In the genomic region with DNA sequence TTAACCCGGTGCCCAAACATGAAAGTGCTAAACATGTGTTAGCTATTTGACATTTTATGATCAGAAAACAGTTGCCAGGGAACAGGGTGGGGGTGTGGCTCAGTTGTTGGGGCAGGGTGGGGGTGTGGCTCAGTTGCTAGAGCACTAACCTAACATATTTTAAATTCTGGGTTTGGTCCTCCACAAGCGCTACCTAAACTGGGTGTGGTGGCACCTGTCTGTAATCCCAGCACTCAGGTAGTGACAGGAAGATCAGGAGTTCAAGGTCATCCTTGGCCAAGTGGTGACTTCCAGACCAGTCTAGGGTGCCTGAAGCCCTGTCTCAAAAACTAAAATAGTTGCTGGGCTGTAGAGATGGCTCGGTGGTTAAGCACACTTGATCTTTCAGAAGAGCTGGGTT, we compare ENCODE assay signal across 32 mouse cellular contexts. TPM values are rescaled to one million over a fixed set of nuclear protein-coding genes. Genes with fewer than 3 reads are reported as not detected.
DNase-seq lines count a peak whose midpoint lies in the region; ATAC-seq and TF ChIP-seq lines count a peak whose summit lies in the region.
"Had no signal": no experiment of that assay in that cellular context is flagged by ENCODE, and none has a peak within 500 bp of the region (broad histone marks: within the 10 kb centered on the region; RNA-seq: fewer than 3 reads in every experiment).

No protein-coding gene starts in this region.

- 78% methylated on average over 3 of the region's 3 CpGs for WGBS in heart, embryonic 11.5 days (ENCODE audit: insufficient replicate concordance)
- WGBS in heart, embryonic 16.5 days = 74% methylated on average over 3 of the region's 3 CpGs
- 83% methylated on average over 3 of the region's 3 CpGs for WGBS in heart, adult 2 months
- 91% methylated on average over 3 of the region's 3 CpGs for WGBS in hindbrain, embryonic 14.5 days

- H3K4me3 ChIP-seq in heart, embryonic 11.5 days (ENCODE audit: low read depth, low read length) = no peak overlapping the region
- H3K4me3 ChIP-seq in heart, embryonic 16.5 days (ENCODE audit: low read length) = no peak overlapping the region
- no peak overlapping the region for H3K4me3 ChIP-seq in heart, adult 2 months
- H3K4me3 ChIP-seq in hindbrain, embryonic 14.5 days (replicated peaks; ENCODE audit: low read length) = no peak overlapping the region
- H3K4me3 ChIP-seq: forebrain, embryonic 13.5 days; hindbrain, embryonic 10.5 days; liver, embryonic 15.5 days; midbrain, embryonic 10.5 days; midbrain, embryonic 15.5 days had no signal

- H3K79me2 ChIP-seq in heart, adult 2 months (replicated peaks; ENCODE audit: control insufficient read depth, insufficient read depth, low read length) = no peaks in the 10 kb centered on the region

- H3K36me3 ChIP-seq in heart, embryonic 11.5 days (ENCODE audit: control insufficient read depth, insufficient read depth, low read length) = no peaks in the 10 kb centered on the region
- no peaks in the 10 kb centered on the region for H3K36me3 ChIP-seq in heart, embryonic 16.5 days (ENCODE audit: control insufficient read depth, insufficient read depth)
- H3K36me3 ChIP-seq in heart, adult 2 months (ENCODE audit: control insufficient read depth, insufficient read depth, low read length) = peaks cover 9% of the 10 kb centered on the region
- H3K36me3 ChIP-seq in hindbrain, embryonic 14.5 days (replicated peaks; ENCODE audit: control insufficient read depth, insufficient read depth) = no peaks in the 10 kb centered on the region
- H3K36me3 ChIP-seq: hindbrain, embryonic 10.5 days; liver, embryonic 15.5 days; midbrain, embryonic 10.5 days; midbrain, embryonic 15.5 days had no signal

- peak overlapping the region; percentile 11; the same call in 1 of the 2 replicates for H3K27ac ChIP-seq in heart, embryonic 11.5 days (ENCODE audit: low read depth, low read length)
- H3K27ac ChIP-seq in heart, embryonic 16.5 days (ENCODE audit: low read length) = peak overlapping the region; percentile 73
- H3K27ac ChIP-seq in heart, adult 2 months = no peak overlapping the region
- H3K27ac ChIP-seq in hindbrain, embryonic 14.5 days = no peak overlapping the region
- H3K27ac ChIP-seq: forebrain, embryonic 13.5 days; hindbrain, embryonic 10.5 days; kidney, postnatal 0 days; liver, embryonic 15.5 days; midbrain, embryonic 10.5 days; midbrain, embryonic 15.5 days; stomach, postnatal 0 days had no signal

- DNase-seq in heart, adult 18-20 months = no peak
- DNase-seq in heart, adult 2 months = no peak
- DNase-seq in ES-CJ7 (ENCODE audit: low read depth, low spot score) (peak; percentile 80), ZHBTc4 (ENCODE audit: low read depth, low spot score) (peak; percentile 59)
- DNase-seq in yolk sac, embryonic 10.5 days (ENCODE audit: low spot score) = no peak
- DNase-seq in hindbrain, embryonic 14.5 days (ENCODE audit: low spot score) = no peak
- DNase-seq: adrenal gland, postnatal 14 days; cerebellum, adult 11 months; cerebellum, adult 9-10 months; cerebellum, postnatal 36 days; gastrocnemius, postnatal 36 days; kidney, adult 2 months; kidney, postnatal 4 days; layer of hippocampus, postnatal 36 days; left cerebral cortex, postnatal 4 days; lung, embryonic 14.5 days; lung, postnatal 14 days; right cerebral cortex, postnatal 25 days; thymus, adult 18-20 months; thymus, postnatal 25 days had no signal

- no peaks in the 10 kb centered on the region for H3K9me3 ChIP-seq in heart, embryonic 11.5 days (replicated peaks; ENCODE audit: control insufficient read depth, low read length)
- H3K9me3 ChIP-seq in heart, embryonic 16.5 days (replicated peaks; ENCODE audit: control insufficient read depth, low read length) = no peaks in the 10 kb centered on the region
- H3K9me3 ChIP-seq in hindbrain, embryonic 14.5 days (ENCODE audit: control insufficient read depth, low read length) = no peaks in the 10 kb centered on the region
- H3K9me3 ChIP-seq: forebrain, embryonic 13.5 days; hindbrain, embryonic 10.5 days; liver, embryonic 15.5 days; midbrain, embryonic 10.5 days; midbrain, embryonic 15.5 days had no signal

- TF ChIP-seq EP300 in heart, adult 2 months (IDR thresholded peaks at IDR 0.05; ENCODE audit: insufficient read depth, low read depth, low read length) = no peak

- H3K9ac ChIP-seq in heart, embryonic 11.5 days (ENCODE audit: low read depth, low read length) = no peak overlapping the region
- H3K9ac ChIP-seq in heart, embryonic 16.5 days (ENCODE audit: low read length) = no peak overlapping the region
- no peak overlapping the region for H3K9ac ChIP-seq in heart, adult 2 months (ENCODE audit: low read depth, low read length)
- H3K9ac ChIP-seq in hindbrain, embryonic 14.5 days = no peak overlapping the region
- H3K9ac ChIP-seq: forebrain, embryonic 13.5 days; liver, embryonic 15.5 days; lung, embryonic 14.5 days; midbrain, embryonic 15.5 days had no signal

- intact Hi-C loops in heart, adult 2 months (cut with DNase I) = no loop called here

- no peak for TF ChIP-seq CTCF in heart, adult 2 months (IDR thresholded peaks at IDR 0.05)

- no peak overlapping the region for H3K4me2 ChIP-seq in heart, embryonic 11.5 days
- no peak overlapping the region for H3K4me2 ChIP-seq in heart, embryonic 16.5 days (ENCODE audit: low read depth, low read length)
- no peak overlapping the region for H3K4me2 ChIP-seq in hindbrain, embryonic 14.5 days (replicated peaks)
- H3K4me2 ChIP-seq: forebrain, embryonic 13.5 days; liver, embryonic 15.5 days; lung, embryonic 14.5 days; midbrain, embryonic 15.5 days had no signal

- H3K27me3 ChIP-seq in heart, embryonic 11.5 days (ENCODE audit: control insufficient read depth, insufficient read depth, low read length) = no peaks in the 10 kb centered on the region
- no peaks in the 10 kb centered on the region for H3K27me3 ChIP-seq in heart, embryonic 16.5 days (ENCODE audit: control insufficient read depth, insufficient read depth, low read length)
- H3K27me3 ChIP-seq in heart, adult 2 months (ENCODE audit: control insufficient read depth, insufficient read depth, low read length) = no peaks in the 10 kb centered on the region
- H3K27me3 ChIP-seq in hindbrain, embryonic 14.5 days (ENCODE audit: control insufficient read depth, insufficient read depth, low read length) = no peaks in the 10 kb centered on the region
- H3K27me3 ChIP-seq: forebrain, embryonic 13.5 days; liver, embryonic 15.5 days; midbrain, embryonic 15.5 days had no signal

- no peak for TF ChIP-seq POLR2A in heart, adult 2 months (IDR thresholded peaks at IDR 0.05; ENCODE audit: insufficient read depth, low read depth, low read length)

- peaks cover 11% of the 10 kb centered on the region for H3K4me1 ChIP-seq in heart, embryonic 11.5 days (ENCODE audit: control insufficient read depth, insufficient read depth, low read length)
- H3K4me1 ChIP-seq in heart, embryonic 16.5 days (ENCODE audit: control insufficient read depth, insufficient read depth, low read length) = peaks cover 23% of the 10 kb centered on the region
- H3K4me1 ChIP-seq in heart, adult 2 months (ENCODE audit: control insufficient read depth, insufficient read depth, low read length) = peaks cover 4% of the 10 kb centered on the region
- H3K4me1 ChIP-seq in hindbrain, embryonic 14.5 days (replicated peaks; ENCODE audit: control insufficient read depth, insufficient read depth, low read length) = no peaks in the 10 kb centered on the region
- H3K4me1 ChIP-seq: forebrain, embryonic 13.5 days; hindbrain, embryonic 10.5 days; liver, embryonic 15.5 days; midbrain, embryonic 10.5 days; midbrain, embryonic 15.5 days had no signal

- no peak for ATAC-seq in heart, embryonic 11.5 days (replicated peaks; ENCODE audit: insufficient number of reproducible peaks, low FRiP score, low TSS enrichment)
- no peak for ATAC-seq in heart, embryonic 16.5 days (replicated peaks; ENCODE audit: extremely low read depth, insufficient read depth, low FRiP score)
- no peak for ATAC-seq in hindbrain, embryonic 14.5 days (ENCODE audit: low FRiP score)
- ATAC-seq: CD4-positive, CD25-positive, alpha-beta regulatory T cell, adult 4 months; forebrain, embryonic 13.5 days; hindbrain, embryonic 16.5 days; midbrain, embryonic 15.5 days had no signal

RNA-seq across cellular contexts. Expression of a gene that starts 17.3 kb away (rescaled TPM):
- 150 and 190 TPM in 2 replicates for polyA plus RNA-seq in heart, embryonic 11.5 days (2014; fragmentation: Nextera tagmentation; extraction: Ambion mirVana)
- 10 to 100 TPM; 19.3 to 20.3 TPM for total RNA-seq in heart, adult 18-20 months (2021)
- polyA plus RNA-seq in heart, embryonic 16.5 days (2015; fragmentation: Nextera tagmentation; extraction: Ambion mirVana) = 81.1 and 104 TPM in 2 replicates
- total RNA-seq in heart, adult 2 months (2021) = 10 to 100 TPM; 25.6 to 25.9 TPM
- 17.9 and 30.0 TPM in 2 replicates for polyA plus RNA-seq in heart, adult 2 months (2012; rRNA removed)
- 95.3 and 101 TPM in 2 replicates for polyA plus RNA-seq in hindbrain, embryonic 14.5 days (2014; fragmentation: Nextera tagmentation; extraction: Ambion mirVana)
- total RNA-seq: neutrophil, adult 5-6 weeks had no signal

Comparison
In these comparisons a context has a peak if more than half of its experiments do, and no peak if none do; other contexts are left out.
1. H3K27ac ChIP-seq: peak in heart, embryonic 11.5 days (single experiment) and heart, embryonic 16.5 days (single experiment); none in heart, adult 2 months (single experiment) and hindbrain, embryonic 14.5 days (single experiment).
2. DNase-seq: peak in ES-CJ7 (single experiment) and ZHBTc4 (single experiment); none in heart, adult 18-20 months (0 of 2), heart, adult 2 months (0 of 2), yolk sac, embryonic 10.5 days (single experiment) and hindbrain, embryonic 14.5 days (single experiment).